Mouse (Mus musculus) forebrain, embryonic 13.5 days (tissue): ENCODE measurements around the gene Syne1. TPM values are rescaled to one million over a fixed set of nuclear protein-coding genes. Genes with fewer than 3 reads are reported as not detected.

Experiments used
- ATAC-seq: fragments of 200-750 bp; cut with Nextera tagmentation; 2 replicates; pipeline ENCODE4 v1.8.0; 2017
- H3K27ac ChIP-seq: fragments of 300-500 bp; sonication (generic); 2 replicates; pipeline ENCODE4 v1.5.1; 2015; ENCODE audit warnings: inconsistent platforms, mild to moderate bottlenecking, moderate library complexity
- H3K27me3 ChIP-seq: fragments of 300-500 bp; sonication (generic); 2 replicates; pipeline ENCODE4 v1.6.1; 2015; ENCODE audit warnings: mild to moderate bottlenecking, inconsistent platforms
- H3K36me3 ChIP-seq: fragments of 300-500 bp; sonication (generic); 2 replicates; pipeline ENCODE4 v1.6.1; 2015; ENCODE audit warnings: mild to moderate bottlenecking, inconsistent platforms; ENCODE audit not compliant: poor library complexity, severe bottlenecking
- H3K4me1 ChIP-seq: fragments of 300-500 bp; sonication (generic); 2 replicates; pipeline ENCODE4 v1.6.1; 2015; ENCODE audit warnings: inconsistent platforms
- H3K4me2 ChIP-seq: fragments of 300-500 bp; sonication (generic); 2 replicates; pipeline ENCODE4 v1.6.1; 2015; ENCODE audit warnings: inconsistent platforms, mild to moderate bottlenecking, moderate library complexity
- H3K4me3 ChIP-seq: fragments of 300-500 bp; sonication (generic); 2 replicates; pipeline ENCODE4 v1.5.1; 2015; ENCODE audit warnings: mild to moderate bottlenecking, inconsistent platforms
- H3K9ac ChIP-seq: fragments of 300-500 bp; sonication (generic); 2 replicates; pipeline ENCODE4 v1.6.1; 2015; ENCODE audit warnings: mild to moderate bottlenecking, inconsistent platforms
- H3K9me3 ChIP-seq: fragments of 300-500 bp; sonication (generic); replicated peaks from 2 replicates; pipeline ENCODE4 v1.6.1; 2016; ENCODE audit warnings: inconsistent platforms
- WGBS: fragments of 180-500 bp; shearing (Covaris S2); methylation state at CpG from one replicate; pipeline ENCODE4 v1.1.7; 2015; 5-methylcytosine and 5-hydroxymethylcytosine counted together
- polyA plus RNA-seq: library from polyadenylated mRNA; unstranded; fragments of >200 nt; fragmentation: Nextera tagmentation; extraction: Ambion mirVana; gene quantifications from 2 replicates; pipeline ENCODE4 v1.2.1, GENCODE M21; 2015

The Syne1 gene
- polyA plus RNA-seq, 1 experiment from 2014 or later, result 2.4 TPM

- no peak for ATAC-seq
- no peaks in the 10 kb centered on the region for H3K36me3 ChIP-seq
- no peaks in the 10 kb centered on the region for H3K4me1 ChIP-seq
- H3K9me3 ChIP-seq, result no peaks in the 10 kb centered on the region
- H3K9ac ChIP-seq, result no peak overlapping the region
- no peak overlapping the region for H3K4me3 ChIP-seq
- no peaks in the 10 kb centered on the region for H3K27me3 ChIP-seq
- H3K27ac ChIP-seq, result no peak overlapping the region
- H3K4me2 ChIP-seq, result no peak overlapping the region
Observed at GRCm38 (mm10) chr10:5558808-5559207, 7.5 kb upstream of the Syne1 start.

- Histone ChIP-seq H3K27ac (no peak overlapping the region), H3K4me2 (no peak overlapping the region), H3K4me3 (no peak overlapping the region), H3K27me3 (0 out of 2 replicates have a peak, but pooled peaks cover 2% of the 10 kb centered on the region), H3K4me1 (peaks cover 2% of the 10 kb centered on the region), H3K9ac (no peak overlapping the region), H3K9me3 (no peaks in the 10 kb centered on the region), H3K36me3 (no peaks in the 10 kb centered on the region)
- ATAC-seq, result no peak
- 21% methylated on average over 5 of the region's 5 CpGs for WGBS
Observed at GRCm38 (mm10) chr10:5554941-5555340, 3.7 kb upstream of the Syne1 start.

GRCm38 (mm10) chr10:5550168-5551021 lies 887 bp downstream of the Syne1 start:
- under 1% methylated on average over 42 of the region's 44 CpGs for WGBS
- no peaks in the 10 kb centered on the region for H3K36me3 ChIP-seq

GRCm38 (mm10) chr10:5549871-5550167 lies 1.5 kb downstream of the Syne1 start:
- H3K9me3 ChIP-seq, result no peaks in the 10 kb centered on the region
- peak overlapping the region; percentile 92 for H3K4me2 ChIP-seq
- WGBS, result 6% methylated on average over 6 of the region's 6 CpGs
- ATAC-seq, result no peak
- no peak overlapping the region for H3K27ac ChIP-seq
- H3K9ac ChIP-seq, result peak overlapping the region; percentile 71
- 0 out of 2 replicates have a peak, but pooled peaks cover 2% of the 10 kb centered on the region for H3K27me3 ChIP-seq
- peaks cover 6% of the 10 kb centered on the region for H3K4me1 ChIP-seq
- no peaks in the 10 kb centered on the region for H3K36me3 ChIP-seq
- H3K4me3 ChIP-seq, result peak overlapping the region; percentile 61

More at GRCm38 (mm10) chr10:5550168-5551021, 887 bp downstream of the Syne1 start:
- ATAC-seq, result peak; percentile 93
- Histone ChIP-seq H3K9me3 (no peaks in the 10 kb centered on the region), H3K27ac (peak overlapping the region; percentile 10; the same call in 1 of the 2 replicates), H3K9ac (peak overlapping the region; percentile 71), H3K4me3 (peak overlapping the region; percentile 61), H3K4me2 (peak overlapping the region; percentile 92), H3K4me1 (peaks cover 6% of the 10 kb centered on the region), H3K27me3 (0 out of 2 replicates have a peak, but pooled peaks cover 2% of the 10 kb centered on the region)

- no peak overlapping the region for H3K9ac ChIP-seq
- ATAC-seq, result no peak
- H3K4me3 ChIP-seq, result no peak overlapping the region
- no peak overlapping the region for H3K27ac ChIP-seq
- H3K27me3 ChIP-seq, result 0 out of 2 replicates have a peak, but pooled peaks cover 2% of the 10 kb centered on the region
- no peaks in the 10 kb centered on the region for H3K36me3 ChIP-seq
- H3K4me2 ChIP-seq, result no peak overlapping the region
- 88% methylated on average over 2 of the region's 2 CpGs for WGBS
- H3K9me3 ChIP-seq, result no peaks in the 10 kb centered on the region
- H3K4me1 ChIP-seq, result peaks cover 6% of the 10 kb centered on the region
Observed at GRCm38 (mm10) chr10:5548651-5549050, 2.6 kb downstream of the Syne1 start.

- Histone ChIP-seq H3K27ac (no peak overlapping the region), H3K9ac (no peak overlapping the region), H3K4me3 (no peak overlapping the region), H3K4me2 (no peak overlapping the region), H3K27me3 (0 out of 2 replicates have a peak, but pooled peaks cover 2% of the 10 kb centered on the region), H3K9me3 (no peaks in the 10 kb centered on the region), H3K36me3 (no peaks in the 10 kb centered on the region), H3K4me1 (peaks cover 6% of the 10 kb centered on the region)
- WGBS, result 92% methylated on average over 9 of the region's 9 CpGs
- ATAC-seq, result no peak
Observed at GRCm38 (mm10) chr10:5547769-5548168, 3.5 kb downstream of the Syne1 start.

- no peak for ATAC-seq
- Histone ChIP-seq H3K27me3 (no peaks in the 10 kb centered on the region), H3K4me2 (no peak overlapping the region), H3K4me1 (peaks cover 6% of the 10 kb centered on the region), H3K27ac (no peak overlapping the region), H3K9me3 (no peaks in the 10 kb centered on the region), H3K36me3 (no peaks in the 10 kb centered on the region), H3K4me3 (no peak overlapping the region), H3K9ac (no peak overlapping the region)
- WGBS, result 96% methylated on average over 5 of the region's 5 CpGs
Observed at GRCm38 (mm10) chr10:5546428-5546827, 4.9 kb downstream of the Syne1 start.

- no peak for ATAC-seq
- Histone ChIP-seq H3K36me3 (no peaks in the 10 kb centered on the region), H3K27me3 (no peaks in the 10 kb centered on the region), H3K4me1 (no peaks in the 10 kb centered on the region), H3K4me3 (no peak overlapping the region), H3K9ac (no peak overlapping the region), H3K9me3 (no peaks in the 10 kb centered on the region), H3K4me2 (no peak overlapping the region), H3K27ac (no peak overlapping the region)
- WGBS, result 83% methylated on average over 1 of the region's 1 CpGs
Observed at GRCm38 (mm10) chr10:5528284-5528683, 23.0 kb downstream of the Syne1 start.

- WGBS, result 78% methylated on average over 4 of the region's 4 CpGs
- ATAC-seq, result no peak
- no peak overlapping the region for H3K4me2 ChIP-seq
- H3K4me1 ChIP-seq, result no peaks in the 10 kb centered on the region
- no peaks in the 10 kb centered on the region for H3K9me3 ChIP-seq
- H3K27me3 ChIP-seq, result no peaks in the 10 kb centered on the region
- H3K9ac ChIP-seq, result no peak overlapping the region
- H3K4me3 ChIP-seq, result no peak overlapping the region
- H3K36me3 ChIP-seq, result no peaks in the 10 kb centered on the region
- H3K27ac ChIP-seq, result no peak overlapping the region
Observed at GRCm38 (mm10) chr10:5527634-5528033, 23.6 kb downstream of the Syne1 start.

GRCm38 (mm10) chr10:5522904-5523303 lies 28.4 kb downstream of the Syne1 start:
- ATAC-seq, result no peak
- Histone ChIP-seq H3K4me3 (no peak overlapping the region), H3K27ac (no peak overlapping the region), H3K4me2 (no peak overlapping the region), H3K36me3 (no peaks in the 10 kb centered on the region), H3K9me3 (no peaks in the 10 kb centered on the region), H3K4me1 (no peaks in the 10 kb centered on the region), H3K27me3 (no peaks in the 10 kb centered on the region), H3K9ac (no peak overlapping the region)
- WGBS, result 89% methylated on average over 4 of the region's 4 CpGs

GRCm38 (mm10) chr10:5522276-5522675 lies 29.0 kb downstream of the Syne1 start:
- H3K9ac ChIP-seq, result no peak overlapping the region
- no peak overlapping the region for H3K4me2 ChIP-seq
- H3K36me3 ChIP-seq, result no peaks in the 10 kb centered on the region
- no peaks in the 10 kb centered on the region for H3K27me3 ChIP-seq
- no peak overlapping the region for H3K4me3 ChIP-seq
- no peaks in the 10 kb centered on the region for H3K9me3 ChIP-seq
- no peak overlapping the region for H3K27ac ChIP-seq
- H3K4me1 ChIP-seq, result no peaks in the 10 kb centered on the region
- 96% methylated on average over 3 of the region's 3 CpGs for WGBS
- ATAC-seq, result no peak

GRCm38 (mm10) chr10:5520695-5521094 lies 30.6 kb downstream of the Syne1 start:
- Histone ChIP-seq H3K9me3 (no peaks in the 10 kb centered on the region), H3K9ac (no peak overlapping the region), H3K4me2 (no peak overlapping the region), H3K4me3 (no peak overlapping the region), H3K27ac (no peak overlapping the region), H3K27me3 (no peaks in the 10 kb centered on the region), H3K36me3 (no peaks in the 10 kb centered on the region), H3K4me1 (no peaks in the 10 kb centered on the region)
- WGBS, result 88% methylated on average over 1 of the region's 1 CpGs
- ATAC-seq, result no peak

GRCm38 (mm10) chr10:5515330-5515729 lies 36.0 kb downstream of the Syne1 start:
- WGBS, result 9% methylated on average over 3 of the region's 3 CpGs
- H3K9ac ChIP-seq, result no peak overlapping the region

More at GRCm38 (mm10) chr10:5515330-5515729, 36.0 kb downstream of the Syne1 start:
- H3K4me3 ChIP-seq, result no peak overlapping the region
- H3K27ac ChIP-seq, result no peak overlapping the region
- H3K4me2 ChIP-seq, result no peak overlapping the region
- ATAC-seq, result no peak
- H3K36me3 ChIP-seq, result no peaks in the 10 kb centered on the region
- H3K4me1 ChIP-seq, result no peaks in the 10 kb centered on the region
- H3K27me3 ChIP-seq, result no peaks in the 10 kb centered on the region
- no peaks in the 10 kb centered on the region for H3K9me3 ChIP-seq
